Mouse (Mus musculus) retina, postnatal 7 days (tissue): Measurements from ENCODE around the gene Fbxo17.
"Not testable (repeated sequence)": the region's sequence is repeated elsewhere in the genome, so short reads cannot be mapped to it uniquely, and the experiment has no call there.

Experiments
- DNase-seq: peaks from one replicate; pipeline ENCODE4 v3.0.0-alpha.2; 2012; ENCODE audit warnings: low read depth, low spot score

Gene Fbxo17

DNA sequence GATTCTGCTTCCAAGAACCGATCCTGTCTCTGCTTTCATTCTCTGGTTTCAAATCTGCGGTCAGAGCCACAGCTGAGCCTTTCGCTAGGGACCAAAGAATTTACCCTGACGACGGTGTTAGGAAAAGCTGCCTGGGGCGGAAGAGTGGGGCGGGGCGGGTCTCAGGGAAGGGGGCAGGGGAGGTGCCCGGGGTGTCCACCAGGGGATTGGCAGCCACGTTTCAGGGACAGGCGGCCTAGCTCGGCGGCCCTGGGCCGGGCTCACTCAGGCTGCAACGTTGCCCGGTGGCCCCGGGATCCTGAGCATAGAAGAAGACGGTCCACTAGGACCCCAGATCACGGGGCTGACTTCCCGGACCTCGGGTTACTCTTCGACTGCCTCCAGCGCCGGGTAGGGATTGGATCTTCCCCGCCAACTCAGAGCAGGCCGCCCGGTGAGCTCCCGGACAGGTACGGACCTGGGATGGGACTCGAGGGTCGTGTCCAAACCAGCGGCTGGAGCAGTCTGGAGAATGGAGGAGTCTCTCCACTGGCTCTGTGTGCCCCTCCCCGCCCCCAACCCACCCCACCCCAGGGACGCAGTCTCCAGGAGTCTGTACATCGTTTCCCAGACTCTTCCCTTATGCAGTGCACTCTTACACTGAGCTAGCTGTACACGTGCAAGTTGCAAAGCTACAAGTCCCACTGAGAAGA, at the start of gene Fbxo17:
Gene Fbxo17 (plus strand): TSS at position 215 of the 692 bp plus-strand sequence.
- DNase-seq, result no peak

GRCm38 (mm10) chr7:28671172-28671571, 45.4 kb upstream of the Fbxo17 start:
- no peak for DNase-seq

DNA sequence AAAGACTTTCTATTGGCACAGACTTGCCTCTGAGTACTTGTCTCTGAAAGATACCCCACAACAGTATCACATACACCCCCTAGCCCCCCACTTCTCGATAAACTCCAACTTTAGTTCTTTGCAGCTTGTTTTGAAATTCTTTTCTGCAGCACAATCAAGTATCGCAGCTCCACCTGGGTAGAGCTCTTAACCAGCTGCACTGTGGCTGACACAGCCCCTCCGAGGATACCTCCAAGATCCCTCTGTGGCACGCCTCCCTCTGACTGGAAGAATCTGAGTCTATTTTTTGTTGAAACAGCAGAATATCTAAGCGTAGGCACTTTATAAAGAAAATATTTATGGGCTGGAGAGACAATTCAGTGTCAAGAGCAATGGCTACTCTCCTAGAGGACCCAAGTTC, 44.3 kb upstream of the Fbxo17 start:
- no peak for DNase-seq

DNA sequence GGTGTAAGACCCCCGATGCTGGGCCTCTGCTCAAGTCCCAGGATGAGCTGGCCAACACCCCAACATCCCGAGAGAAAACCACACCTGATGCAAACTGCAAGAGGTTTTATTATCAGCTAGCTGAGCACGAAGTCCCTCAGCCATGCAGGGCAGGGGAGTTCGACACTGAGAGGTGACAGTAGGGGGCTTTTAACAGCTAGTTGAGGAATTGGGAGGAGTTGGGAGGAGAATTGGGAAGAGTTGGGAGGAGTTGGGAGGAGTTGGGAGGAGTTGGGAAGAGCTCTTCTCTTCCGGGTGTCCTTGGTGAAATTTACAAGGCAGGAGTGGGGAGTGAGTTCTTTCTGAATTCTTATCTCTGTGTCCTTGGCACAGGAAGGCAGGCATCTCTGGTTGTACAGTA, 43.8 kb upstream of the Fbxo17 start:
- not testable (repeated sequence) for DNase-seq

DNA sequence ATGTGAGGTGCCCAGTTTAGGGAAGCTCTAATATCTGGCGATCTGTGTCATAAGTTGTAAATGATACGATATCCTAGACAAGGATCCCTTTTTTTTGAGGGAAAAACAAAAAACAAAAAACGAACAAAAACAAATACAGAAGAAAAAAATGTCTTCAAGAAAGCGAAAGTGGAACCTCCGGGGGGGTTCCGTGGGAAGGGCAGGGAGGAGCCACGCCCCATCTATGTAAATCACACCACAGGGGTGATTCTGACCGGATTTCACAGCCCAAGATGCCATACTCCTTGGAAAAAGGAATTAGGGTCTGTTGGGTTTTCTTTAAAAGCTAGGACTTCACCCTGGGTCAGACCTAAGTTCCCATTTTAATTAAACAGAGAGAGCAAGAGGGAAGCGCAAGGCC, 41.6 kb upstream of the Fbxo17 start:
- DNase-seq, result no peak

GRCm38 (mm10) chr7:28675746-28676145, 40.9 kb upstream of the Fbxo17 start:
- no peak for DNase-seq

- DNase-seq, result no peak
Measured at GRCm38 (mm10) chr7:28676811-28677541, 39.6 kb upstream of the Fbxo17 start.

GRCm38 (mm10) chr7:28677624-28678023, 39.0 kb upstream of the Fbxo17 start:
- no peak for DNase-seq

GRCm38 (mm10) chr7:28691075-28691474, 25.5 kb upstream of the Fbxo17 start:
- DNase-seq, result no peak

- peak; percentile 59 for DNase-seq
Measured at GRCm38 (mm10) chr7:28692545-28693320, 23.9 kb upstream of the Fbxo17 start, which contains the start of gene Fbxo27. Gene Fbxo27 (plus strand): TSS chr7:28692849.

DNA sequence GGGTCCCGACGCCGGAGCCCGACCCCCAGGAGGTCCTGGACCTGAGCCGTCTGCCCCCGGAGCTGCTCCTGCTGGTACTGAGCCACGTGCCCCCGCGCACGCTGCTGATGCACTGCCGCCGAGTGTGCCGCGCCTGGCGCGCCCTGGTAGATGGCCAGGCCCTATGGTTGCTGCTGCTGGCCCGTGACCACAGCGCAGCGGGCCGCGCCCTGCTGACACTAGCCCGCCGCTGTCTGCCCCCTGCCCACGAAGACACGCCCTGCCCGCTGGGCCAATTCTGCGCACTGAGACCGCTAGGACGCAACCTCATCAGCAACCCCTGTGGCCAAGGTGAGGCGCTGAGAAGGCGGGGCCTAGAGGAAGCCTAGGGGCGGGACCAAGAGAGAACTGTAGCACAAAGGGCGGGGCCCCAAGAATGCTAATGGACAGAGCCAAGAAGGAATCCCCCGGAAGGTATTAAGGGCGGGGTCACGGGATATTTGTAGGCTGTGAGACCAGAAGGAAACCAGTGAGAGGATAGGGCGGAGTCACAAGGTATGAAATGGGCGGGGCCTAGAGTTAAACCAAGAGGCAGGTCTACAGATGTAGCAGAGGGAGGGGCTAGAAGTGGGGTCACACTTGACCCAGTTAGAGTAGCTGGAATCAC, 23.2 kb upstream of the Fbxo17 start:
- peak; percentile 98 for DNase-seq

GRCm38 (mm10) chr7:28694423-28694822, 22.2 kb upstream of the Fbxo17 start:
- no peak for DNase-seq

GRCm38 (mm10) chr7:28694966-28695511, 21.6 kb upstream of the Fbxo17 start:
- DNase-seq, result no peak

DNA sequence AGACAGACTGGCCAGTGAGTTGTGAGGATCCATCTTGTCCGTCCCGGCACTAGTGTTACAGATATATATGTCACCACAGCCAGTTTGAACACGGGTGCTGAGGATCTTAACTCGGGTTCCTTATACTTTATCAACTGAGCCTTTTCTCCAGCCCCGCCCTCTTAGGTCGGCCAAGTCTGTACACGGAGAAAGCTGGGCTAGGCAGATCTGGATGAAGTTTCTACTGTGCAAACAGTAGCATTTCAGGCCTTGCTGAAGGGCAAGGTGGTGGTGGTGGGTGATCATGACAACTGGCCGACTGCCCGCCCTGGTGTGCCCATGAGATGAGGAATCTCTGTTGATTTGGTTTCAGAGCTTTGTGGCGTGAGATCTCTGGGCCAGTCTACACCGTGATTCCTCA, 19.3 kb upstream of the Fbxo17 start:
- DNase-seq, result no peak

DNA sequence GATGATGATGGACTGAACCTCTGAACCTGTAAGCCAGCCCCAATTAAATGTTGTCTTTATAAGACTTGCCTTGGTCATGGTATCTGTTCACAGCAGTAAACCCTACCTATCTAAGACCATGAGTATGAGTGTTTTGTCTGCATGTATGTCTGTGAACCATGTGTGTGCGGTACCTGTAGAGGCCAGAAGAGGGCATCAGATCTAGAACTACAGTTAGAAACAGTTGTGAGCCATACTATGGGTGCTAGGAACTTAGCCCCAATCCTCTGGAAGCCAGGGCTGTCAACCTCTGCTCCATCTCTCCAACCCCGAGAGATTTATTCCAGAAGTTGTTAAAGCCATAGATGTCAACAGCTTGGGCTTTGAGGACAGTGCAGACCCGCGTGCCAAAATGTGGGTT, 16.3 kb upstream of the Fbxo17 start:
- DNase-seq, result no peak

GRCm38 (mm10) chr7:28701306-28701705, 15.3 kb upstream of the Fbxo17 start:
- not testable (repeated sequence) for DNase-seq

DNA sequence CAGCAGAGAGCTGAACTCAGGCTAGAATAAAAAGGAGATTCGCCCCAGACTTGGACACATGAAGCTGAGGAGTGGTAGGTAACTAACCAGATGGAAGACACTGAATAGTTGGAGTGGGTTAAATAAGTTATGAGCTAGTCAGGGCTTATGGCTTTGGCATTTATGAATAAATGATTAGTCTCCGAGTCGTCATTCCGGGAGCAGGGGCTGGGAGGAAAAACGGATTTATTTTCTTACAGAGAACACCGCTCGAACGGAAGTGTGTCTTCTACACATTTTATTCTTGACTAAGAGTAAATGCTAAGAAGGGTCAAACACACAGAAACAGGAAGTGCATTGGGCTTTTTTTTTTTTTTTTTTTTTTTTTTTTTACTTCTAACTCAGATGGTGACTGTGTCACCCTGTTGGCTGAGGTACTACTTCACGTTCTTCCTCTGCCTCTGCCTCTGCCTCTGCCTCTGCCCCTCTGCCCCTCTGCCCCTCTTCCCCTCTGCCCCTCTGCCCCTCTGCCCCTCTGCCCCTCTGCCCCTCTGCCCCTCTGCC, 13.9 kb upstream of the Fbxo17 start:
- DNase-seq, result no peak

GRCm38 (mm10) chr7:28709454-28709853, 7.2 kb upstream of the Fbxo17 start:
- no peak for DNase-seq

- no peak for DNase-seq
Measured at GRCm38 (mm10) chr7:28710962-28711361, 5.6 kb upstream of the Fbxo17 start.

- no peak for DNase-seq
Measured at GRCm38 (mm10) chr7:28714667-28715066, 1.9 kb upstream of the Fbxo17 start.

DNA sequence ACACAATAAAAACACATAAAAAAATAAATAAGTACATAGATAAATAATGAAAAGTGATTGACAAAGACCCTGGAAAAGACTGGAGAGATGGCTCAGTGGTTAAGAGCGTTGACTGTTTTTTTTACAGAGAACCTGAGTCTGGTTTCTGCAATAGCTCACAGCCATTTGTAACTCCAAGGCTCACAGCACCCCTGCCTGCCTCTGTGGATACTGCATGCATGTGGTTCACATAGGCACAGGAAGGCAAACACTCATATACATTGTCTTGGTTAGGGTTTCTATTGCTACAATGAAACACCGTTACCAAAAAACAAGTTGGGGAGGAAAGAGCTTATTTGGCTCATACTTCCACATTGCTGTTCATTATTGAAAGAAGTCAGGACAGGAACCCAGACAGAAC, 1.0 kb upstream of the Fbxo17 start:
- DNase-seq, result no peak
